Mouse (Mus musculus): ENCODE measurements around the gene Syt16. TPM values are rescaled to one million over a fixed set of nuclear protein-coding genes. Genes with fewer than 3 reads are reported as not detected.

Syt16 gene
- total RNA-seq, 4 experiments from 2014 or later, result 46.8 to 54.5 (median 51.1) TPM

DNA sequence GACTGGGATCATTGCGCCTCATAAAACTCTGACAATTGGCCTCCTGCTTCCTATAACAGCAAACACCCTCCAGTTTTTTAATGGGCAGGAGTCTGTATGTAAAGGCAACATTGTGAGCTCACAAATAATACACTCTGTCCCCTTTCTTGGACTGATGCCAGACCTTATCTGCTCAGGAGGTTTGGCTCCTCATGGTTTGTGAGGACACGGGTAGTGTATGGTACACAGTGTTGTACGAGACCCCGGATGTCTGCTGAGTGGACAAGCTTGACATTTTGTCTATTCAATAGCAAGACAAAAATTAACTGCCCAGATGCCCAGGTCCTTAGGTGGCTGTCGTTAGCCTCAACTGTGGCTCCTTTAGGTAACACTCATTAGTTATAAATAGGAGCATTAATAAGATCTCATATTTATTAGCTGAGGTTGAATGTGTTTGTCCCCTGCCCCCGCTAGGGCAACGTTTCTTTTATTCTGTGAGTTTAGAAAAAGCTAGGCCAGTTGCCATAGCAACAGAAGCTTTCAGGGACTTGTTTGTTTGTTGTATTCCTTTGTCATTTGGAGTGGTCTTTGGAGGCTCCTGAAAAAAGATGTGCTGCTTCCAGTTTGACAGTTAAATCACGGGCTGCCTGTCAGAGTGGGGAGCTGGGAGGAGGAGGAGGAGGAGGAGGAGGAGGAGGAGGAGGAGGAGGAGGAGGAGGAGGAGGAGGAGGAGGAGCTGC is 101.3 kb downstream of the Syt16 start:
- no peak for DNase-seq (ENCODE audit: low spot score in 2 of 2)

DNA sequence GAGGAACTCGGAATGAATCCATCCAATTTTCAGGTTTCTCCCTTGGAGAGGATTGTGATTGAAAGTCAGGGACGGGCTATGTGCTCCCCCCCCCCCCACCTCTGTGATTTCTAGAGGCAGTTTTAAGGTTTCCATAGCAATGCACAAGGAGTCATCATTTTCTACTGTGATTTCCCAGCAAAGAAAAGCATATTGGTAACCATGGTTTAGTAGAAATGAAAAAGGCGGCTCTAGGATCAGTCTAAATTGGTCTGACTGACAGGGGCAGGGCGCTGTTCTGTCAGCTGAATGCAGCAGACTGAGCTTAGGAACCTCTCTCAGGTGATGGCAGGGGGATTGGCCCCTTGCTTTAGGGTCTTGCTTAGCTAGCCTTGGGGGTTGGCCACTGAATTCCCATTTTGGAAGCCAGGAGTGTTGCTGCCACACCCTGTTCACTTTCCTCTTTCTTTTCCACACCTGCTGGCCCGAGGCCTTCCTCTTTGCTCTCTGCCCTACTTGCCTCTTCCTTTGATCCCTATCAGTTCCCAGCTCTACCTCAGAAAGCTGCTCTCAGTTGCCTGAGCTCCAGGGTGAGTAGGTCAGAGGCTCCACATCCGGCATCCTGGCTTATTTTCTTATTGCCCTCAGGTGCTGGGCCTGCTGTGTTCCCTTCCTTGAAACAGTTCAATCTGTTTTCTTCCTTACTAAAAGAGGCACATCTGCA is 108.5 kb downstream of the Syt16 start:
- DNase-seq (ENCODE audit: low spot score in 2 of 2), result no peak

DNA sequence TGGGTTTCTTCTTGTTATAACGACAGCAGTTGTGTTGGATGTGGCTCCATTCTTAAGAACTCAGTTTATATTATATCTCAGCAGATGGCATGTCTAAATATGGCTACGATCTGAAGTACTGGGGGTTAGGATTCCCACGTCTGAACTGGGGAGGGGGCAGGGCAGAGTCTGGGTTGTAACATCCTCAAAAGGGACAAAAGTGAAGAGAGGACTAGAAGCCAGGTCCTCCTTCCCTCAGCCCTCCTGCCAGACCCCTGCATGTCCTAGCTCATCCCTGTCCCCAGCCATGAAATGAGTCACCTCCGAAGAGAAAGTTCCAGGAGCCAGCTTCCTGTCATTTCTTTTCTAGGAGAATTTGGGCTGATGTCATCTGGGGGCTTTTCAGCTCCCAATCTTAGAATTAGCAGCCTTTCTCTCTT is 111.2 kb downstream of the Syt16 start:
- DNase-seq (ENCODE audit: low spot score in 2 of 2), result peak in 1 of 2 experiments; percentile 22

DNA sequence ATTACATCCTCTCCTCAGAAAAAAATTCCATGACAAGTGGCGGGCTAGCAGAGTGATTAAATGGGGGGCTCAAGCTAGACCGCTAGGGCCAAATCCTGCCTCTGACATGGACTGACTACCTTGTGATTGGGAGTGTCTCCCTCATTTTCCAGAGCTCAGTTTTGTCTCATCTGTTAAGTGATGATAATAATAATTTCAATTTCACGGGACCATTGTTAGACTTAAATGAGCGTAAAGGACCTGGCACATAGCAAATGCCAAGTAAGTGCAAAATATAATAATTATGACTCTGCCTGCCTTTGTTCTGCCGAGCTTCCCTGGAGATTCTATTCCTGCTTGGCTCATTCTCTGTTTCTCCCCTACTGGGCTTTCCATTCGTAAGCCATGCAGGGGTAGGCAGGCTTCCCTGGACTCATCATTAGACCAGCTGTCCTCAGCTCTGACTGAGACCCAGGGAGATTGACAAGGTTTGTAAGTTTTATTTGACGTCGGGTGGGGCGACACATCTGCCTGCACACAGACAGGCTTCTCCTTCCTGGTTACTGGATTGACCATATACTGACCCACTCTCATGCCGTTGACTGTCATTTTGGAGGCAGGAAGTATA is 112.1 kb downstream of the Syt16 start:
- DNase-seq (ENCODE audit: low spot score in 2 of 2), result no peak

DNA sequence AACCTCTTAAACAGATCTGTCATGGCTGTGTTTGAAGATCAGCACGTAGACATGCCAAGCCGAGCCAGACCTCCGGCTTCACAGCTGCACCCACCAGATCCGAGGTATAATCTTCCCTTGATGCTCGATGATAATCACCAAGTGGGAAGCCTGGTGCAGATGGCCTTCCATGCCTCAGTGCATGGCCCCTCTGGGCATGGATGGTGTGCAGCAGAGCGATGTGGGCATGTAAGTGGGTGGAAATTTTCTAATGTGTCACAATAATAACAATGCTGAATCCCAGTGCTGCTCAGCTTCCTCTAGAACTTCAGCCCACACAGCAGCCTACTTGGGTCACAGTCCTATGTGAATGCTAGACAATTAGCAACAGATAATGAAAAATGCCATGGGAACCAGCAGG is 119.4 kb downstream of the Syt16 start:
- DNase-seq (ENCODE audit: low spot score in 2 of 2), result peak; percentile 27 to 39

DNA sequence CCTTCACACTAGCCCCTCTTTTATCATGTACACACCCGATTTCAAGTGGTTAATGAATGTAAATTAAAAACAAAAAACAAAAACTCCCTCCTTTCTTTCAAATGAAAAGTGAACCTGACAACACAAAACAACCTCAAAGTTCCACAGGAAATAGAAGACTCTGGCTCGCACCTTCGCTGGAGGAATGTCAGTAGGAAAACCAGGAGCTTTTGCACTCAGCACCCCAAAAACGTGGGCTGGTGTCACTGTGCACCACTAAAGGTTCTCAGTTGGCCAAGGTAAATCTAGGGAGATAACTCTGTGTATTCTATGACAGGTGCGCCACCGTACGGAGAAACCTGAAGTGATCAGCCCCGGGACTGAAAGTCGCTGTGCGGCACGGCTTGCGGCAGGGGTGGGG is 128.3 kb downstream of the Syt16 start:
- DNase-seq (ENCODE audit: low spot score in 2 of 2), result no peak

DNA sequence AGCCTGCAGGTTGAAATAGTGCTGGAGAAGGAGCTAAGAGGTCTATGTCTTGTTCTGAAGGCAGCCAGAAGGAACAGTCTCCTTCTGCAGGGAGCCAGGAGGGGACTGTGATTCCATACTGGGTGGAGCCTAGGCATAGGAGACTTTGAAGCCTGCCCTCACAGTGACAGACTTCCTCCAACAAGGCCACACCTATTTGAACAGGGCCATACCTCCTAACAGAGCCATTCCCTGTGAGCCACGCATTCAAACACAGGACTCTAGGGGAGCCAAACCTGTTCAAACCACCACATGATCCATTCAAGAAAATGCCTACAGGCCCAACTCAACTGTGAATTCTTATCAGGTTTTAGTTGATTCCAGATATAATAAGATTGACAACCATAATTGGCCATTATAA is 130.8 kb downstream of the Syt16 start:
- DNase-seq (ENCODE audit: low spot score in 2 of 2), result no peak

DNA sequence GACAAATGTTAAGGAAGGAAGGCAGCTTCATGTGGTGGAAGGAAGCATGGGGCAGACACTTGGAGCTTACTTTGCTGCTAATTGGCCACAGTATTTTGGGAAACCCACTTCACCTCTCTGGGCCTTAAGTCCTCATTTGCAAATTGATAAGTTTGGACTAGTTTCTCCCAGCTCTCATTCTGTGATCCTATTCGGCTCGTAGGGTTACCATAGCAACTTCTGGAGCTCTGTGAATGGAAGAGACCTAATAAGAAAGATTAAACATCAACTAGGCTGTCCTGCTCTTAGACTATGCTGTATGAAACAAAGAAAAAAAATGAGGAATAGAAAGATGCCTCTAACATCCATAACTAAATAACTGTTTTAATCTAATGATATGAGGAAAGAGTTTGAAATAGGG is 134.3 kb downstream of the Syt16 start:
- DNase-seq (ENCODE audit: low spot score in 2 of 2), result no peak

DNA sequence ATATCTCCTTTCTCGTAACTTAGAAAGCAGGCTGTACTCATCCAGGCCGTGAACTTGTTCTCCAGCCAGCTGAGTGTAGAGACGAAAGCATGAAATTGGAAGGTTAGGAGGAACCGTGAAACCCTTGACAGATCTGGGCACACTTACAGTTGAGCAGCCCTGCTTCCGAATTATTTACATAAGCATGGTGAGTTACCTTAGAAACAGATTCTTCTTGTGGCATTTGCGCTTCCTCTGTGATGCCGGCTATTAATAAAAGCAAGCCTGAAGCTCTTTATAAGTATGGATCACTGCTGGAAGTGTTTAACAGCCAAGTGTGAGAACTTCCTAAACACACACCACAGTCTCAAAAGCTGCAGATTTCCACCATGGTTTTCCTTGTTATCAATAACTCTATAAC is 144.7 kb downstream of the Syt16 start:
- no peak for DNase-seq (ENCODE audit: low spot score in 2 of 2)

DNA sequence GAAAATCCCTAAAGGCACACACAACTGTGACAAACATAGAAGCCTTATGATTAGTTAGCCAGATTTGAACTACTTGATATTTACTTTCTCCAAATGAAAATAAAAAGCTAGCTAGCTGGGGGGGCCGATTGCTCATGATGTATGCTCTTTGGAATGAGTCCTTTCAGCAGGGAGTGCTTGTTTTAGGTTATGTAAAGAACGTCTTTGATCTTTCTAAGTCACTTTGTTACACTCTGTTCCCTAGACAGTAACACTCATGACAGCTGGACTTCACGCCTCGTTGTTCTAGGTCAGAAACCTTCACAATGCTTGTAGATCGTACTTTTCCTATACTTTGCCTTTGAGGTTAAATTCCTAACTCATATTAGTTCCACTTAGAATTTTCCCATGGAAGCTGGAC is 146.9 kb downstream of the Syt16 start:
- no peak for DNase-seq (ENCODE audit: low spot score in 2 of 2)

DNA sequence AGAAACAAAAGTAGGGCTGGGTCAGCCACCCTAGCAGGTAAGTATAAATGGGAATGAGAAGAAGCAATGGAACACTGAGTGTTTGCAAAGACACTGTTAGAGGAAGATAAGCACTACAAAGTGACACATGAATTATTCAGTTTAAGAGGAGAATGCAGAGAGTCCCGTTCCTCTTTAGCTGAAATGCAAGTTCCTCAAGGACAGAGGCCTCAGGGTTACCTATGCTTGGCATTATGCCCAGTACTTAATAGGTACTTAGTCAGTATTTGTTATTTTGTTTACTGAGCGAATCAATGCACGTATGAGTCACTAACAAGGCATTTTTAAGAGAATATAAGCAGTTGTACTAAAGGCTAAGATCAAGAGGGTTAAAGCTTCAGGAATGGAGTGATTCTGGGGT is 163.3 kb downstream of the Syt16 start:
- DNase-seq (ENCODE audit: low spot score in 2 of 2), result no peak

DNA sequence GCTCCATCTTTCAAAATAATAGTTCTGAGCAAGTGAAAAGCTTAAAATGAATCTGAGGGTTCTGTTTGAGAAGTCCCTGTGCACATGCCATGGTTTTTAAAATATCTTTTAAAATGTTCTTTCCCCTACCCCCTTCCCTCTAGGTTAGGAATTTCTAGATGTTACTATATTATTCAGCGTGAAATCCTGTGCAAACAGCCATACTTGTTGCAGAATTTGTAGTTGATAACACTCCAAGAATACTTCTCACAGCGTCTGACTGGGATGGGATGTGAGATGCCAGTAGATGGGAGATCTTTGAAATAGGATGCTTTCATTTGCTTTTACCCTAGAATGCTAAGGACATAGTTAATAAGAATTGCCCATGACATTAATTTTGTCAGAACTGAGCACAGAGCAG is 165.6 kb downstream of the Syt16 start:
- DNase-seq (ENCODE audit: low spot score in 2 of 2), result no peak

DNA sequence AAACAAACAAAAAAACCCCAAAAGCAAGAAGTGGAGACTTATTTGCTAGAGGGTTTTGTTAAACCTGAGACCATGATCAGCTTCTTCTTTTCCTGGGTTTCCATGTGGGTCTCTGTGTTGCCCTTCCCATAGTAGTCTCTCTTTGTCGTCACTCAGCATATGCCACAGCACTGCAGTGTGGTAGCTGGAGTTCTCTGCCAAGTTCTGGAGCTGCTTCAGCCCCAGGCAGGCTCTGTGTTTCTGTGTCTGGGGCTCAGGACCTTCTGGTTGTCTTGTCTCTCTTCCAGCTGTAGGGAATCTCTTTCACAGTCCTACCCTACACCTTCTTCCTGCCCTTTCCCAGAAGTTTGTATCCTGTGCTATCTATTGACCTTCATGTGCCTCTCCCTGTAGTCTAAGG is 173.8 kb downstream of the Syt16 start:
- no peak for DNase-seq (ENCODE audit: low spot score in 2 of 2)

DNA sequence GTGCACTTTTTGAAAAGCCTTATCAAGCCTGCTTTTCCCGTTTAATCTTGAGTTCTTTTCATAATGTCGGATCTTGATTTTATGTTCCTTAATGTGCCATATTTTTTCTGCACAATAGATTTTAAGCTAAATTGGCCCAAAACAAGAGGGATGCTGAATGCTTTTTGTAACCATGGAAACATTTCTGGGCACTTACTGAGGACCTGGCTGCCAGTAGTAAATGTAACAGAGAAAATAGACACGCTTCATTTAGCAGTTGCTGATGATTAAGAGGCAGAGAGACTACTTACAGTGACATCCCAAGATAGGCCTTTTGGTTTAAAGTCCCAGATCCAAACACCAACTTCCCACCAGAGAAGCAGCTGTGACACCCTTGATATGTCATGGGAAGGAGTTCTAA is 176.4 kb downstream of the Syt16 start:
- DNase-seq (ENCODE audit: low spot score in 2 of 2), result no peak

DNA sequence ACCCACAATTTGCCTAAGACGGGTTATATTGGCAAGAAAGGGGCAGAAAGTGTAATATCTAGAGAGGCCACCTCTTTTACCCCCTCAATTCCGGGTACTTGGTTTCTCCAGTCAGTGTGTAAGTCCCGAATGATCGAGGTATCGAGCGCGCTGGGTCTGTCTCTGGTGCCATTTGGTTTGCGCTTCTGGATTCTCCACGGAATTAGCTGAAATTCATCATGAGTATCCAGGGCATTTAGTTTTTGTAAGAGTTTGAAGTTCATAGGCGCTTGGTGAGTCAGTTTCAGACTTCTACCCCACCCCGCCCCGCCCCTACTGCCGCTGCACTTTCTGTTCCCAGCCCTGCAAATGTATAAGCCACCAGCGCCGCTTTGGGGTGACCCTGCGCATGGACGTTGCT is 187.1 kb downstream of the Syt16 start:
- no peak for DNase-seq (ENCODE audit: low spot score in 2 of 2)

DNA sequence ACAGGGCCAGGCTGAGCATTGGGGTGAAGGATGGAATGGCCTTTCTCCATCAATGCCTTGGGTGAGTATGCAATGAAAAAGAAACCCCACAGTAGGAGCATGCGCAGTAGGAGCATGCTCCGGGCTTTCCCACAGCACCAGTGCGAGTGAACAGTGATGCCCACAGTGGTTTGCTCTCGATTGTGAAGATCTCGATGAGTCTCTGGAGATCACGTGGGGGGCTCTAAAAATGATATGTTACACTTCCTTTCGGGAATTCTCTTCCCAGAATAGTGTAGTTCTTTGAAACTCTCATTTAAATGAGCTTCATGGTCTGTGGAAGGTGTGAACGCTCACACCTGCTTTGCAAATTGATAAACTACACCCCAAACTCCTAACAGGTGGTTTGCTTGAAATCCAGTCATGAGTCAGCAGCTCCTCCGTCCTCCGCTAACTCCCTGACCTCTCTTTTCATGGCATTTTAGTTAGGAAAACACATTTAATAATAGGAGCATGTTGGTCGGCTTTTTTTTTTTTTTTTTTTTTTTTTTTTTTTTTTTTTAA is 190.9 kb downstream of the Syt16 start:
- DNase-seq (ENCODE audit: low spot score in 2 of 2), result no peak

DNA sequence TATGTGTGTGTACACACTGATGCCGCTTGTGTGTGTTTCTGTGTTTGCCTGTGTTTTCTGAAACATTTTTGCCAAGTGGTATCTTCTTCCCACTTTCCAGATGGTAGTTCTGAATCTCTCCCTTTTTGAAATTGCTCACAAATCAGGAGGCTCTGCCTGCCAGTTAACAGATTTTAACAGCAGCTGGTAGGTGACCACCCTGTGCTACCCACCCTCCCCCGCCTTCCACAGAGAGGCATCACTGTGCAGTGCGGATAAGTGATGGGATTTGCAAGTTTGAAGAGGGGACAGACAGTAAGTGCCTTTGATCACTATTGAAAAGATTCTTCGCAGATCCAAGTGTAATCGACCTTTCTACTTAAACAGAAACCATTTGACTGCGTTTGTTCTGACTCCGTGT is 191.4 kb downstream of the Syt16 start:
- DNase-seq (ENCODE audit: low spot score in 2 of 2), result peak; percentile 60 to 67

DNA sequence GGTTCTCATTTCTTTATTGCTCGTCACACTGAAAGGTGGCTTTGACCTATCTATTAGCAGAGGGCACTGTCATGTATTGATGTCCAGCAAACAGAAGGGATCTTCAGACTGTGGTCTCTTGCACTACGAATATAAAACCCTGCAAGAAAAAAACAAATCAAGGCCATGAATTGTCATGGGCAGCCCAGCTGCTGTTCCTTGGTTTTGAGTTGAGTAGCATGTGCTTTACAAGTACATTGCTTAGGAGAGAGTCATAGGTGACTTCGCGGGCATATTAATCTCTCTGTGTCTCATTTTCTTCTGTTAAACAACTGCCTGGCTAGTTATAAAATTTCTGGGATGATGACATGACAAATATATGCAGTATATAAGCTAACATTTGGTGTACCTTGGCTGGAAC is 192.4 kb downstream of the Syt16 start:
- no peak for DNase-seq (ENCODE audit: low spot score in 2 of 2)

DNA sequence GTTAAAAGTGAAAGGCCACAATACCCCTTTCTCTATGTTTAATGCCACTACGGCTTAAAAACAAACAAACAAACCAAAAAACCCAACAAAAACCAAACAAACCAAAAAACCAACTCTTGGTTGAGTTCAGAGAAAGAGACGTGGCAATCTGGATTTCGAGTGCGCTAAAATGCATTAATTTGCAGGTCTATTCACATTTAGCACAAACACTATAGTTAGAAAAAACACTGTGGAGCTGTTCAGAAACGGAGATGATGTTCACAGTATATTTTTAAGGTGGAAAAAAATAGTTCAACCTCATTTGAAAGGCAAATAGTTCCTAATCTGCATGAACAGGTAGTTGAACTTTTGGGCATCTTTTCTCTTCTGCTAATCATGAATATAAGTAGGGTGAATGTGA is 192.8 kb downstream of the Syt16 start:
- no peak for DNase-seq (ENCODE audit: low spot score in 2 of 2)

DNA sequence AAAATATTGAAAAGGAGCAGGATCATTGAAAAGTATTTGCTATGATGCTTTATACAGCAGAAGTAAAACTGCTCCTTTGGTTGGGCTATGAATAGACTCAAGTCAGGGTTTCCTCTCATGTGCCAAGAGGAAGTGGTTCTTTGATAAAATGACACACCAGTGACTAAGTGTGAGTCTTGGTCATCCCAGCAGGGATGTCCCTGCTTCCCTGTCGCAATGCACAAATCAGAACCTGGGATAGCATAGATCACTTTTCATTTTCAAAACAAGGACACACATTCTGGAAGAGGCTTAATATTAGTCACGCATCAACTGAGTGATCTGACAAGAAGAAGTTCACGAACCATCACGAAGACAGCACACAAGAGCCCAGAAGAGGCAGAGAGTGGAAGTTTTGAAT is 195.1 kb downstream of the Syt16 start:
- DNase-seq (ENCODE audit: low spot score in 2 of 2), result no peak

DNA sequence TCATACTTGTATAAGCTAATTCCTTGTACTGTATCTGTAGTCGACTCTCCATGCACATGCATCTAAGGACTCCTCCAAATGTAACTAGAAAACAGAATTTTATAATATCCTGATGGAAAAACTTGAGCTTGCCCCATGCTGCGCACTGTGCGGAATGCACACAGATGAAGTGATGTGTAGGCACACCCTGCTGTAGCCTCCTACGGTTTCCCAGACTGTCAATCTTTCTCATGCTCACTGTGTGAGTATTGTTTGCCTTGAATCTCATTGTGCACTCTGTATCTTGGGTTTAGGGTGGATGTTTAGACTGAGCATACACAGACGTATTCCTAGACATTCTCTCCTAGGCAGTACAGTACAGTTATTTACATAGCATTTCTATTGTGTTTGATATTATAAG is 203.9 kb downstream of the Syt16 start:
- peak in 1 of 2 experiments; percentile 17 for DNase-seq (ENCODE audit: low spot score in 2 of 2)

DNA sequence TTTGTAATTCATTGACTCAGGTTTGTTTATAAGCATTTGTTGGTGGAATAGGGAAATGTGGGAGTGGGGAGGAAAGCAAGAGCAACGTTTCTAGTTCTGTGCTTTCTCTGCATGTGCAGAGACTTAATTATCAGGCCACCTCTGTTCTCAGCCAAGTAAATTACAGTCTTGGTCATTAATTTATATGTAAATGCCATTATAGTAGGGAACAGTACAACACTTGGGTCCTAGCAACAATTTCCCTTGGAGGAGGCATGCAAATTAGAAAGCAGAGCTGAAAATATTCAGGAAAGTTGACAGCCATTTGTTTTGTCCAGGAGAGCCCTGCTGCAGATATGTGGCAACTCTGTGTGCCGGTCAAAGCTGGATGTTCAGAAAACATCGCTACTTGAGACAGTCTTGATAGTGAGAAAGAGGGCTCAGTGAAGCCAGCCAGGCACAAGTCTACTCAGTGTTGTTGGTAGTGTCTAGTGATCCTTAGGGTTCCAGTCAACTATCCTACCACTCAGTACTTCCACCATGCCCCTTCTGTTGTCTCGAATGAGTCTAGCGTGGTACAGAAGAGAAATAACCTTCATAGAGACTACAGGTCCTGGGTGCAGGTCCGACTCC is 205.1 kb downstream of the Syt16 start:
- DNase-seq (ENCODE audit: low spot score in 2 of 2), result no peak

Data from layer of hippocampus, adult 8-10 months (tissue).